Mouse (Mus musculus) inflammation-experienced regulatory T-cells, adult 6 months (primary cell): ENCODE measurements around the gene Pdk3. TPM values are rescaled to one million over a fixed set of nuclear protein-coding genes. Genes with fewer than 3 reads are reported as not detected.

Experiments
- polyA plus RNA-seq, 3 experiments: library from polyadenylated mRNA; unstranded; fragments of 100-300 nt; shearing (Covaris generic); gene quantifications; one replicate each; pipeline ENCODE4 v1.2.1; 2017

Gene Pdk3
- polyA plus RNA-seq, 3 experiments from 2014 or later, result 16.2 to 35.5 (median 20.8) TPM

Other genes starting within 250 kb of the Pdk3 start
- 10 to 100 TPM in 1 of 3 experiments, 1 to 10 TPM in 2; 7.4 to 27.6 (median 7.7) TPM for gene Pola1, start 200.0 kb downstream of the Pdk3 start, polyA plus RNA-seq
- gene Pcyt1b, start 177.3 kb downstream of the Pdk3 start, polyA plus RNA-seq, result 1 to 10 TPM; 1.4 to 3.2 (median 1.5) TPM
- not detected for gene AU015836, start 136.5 kb upstream of the Pdk3 start, polyA plus RNA-seq